Mouse (Mus musculus) spleen, postnatal 0 days (tissue): ENCODE data around the gene Lmntd2. TPM values are rescaled to one million over a fixed set of nuclear protein-coding genes. Genes with fewer than 3 reads are reported as not detected.

Experiments used
- microRNA counts: library from miRNA; unstranded; fragments of <30 nt; microRNA quantifications from one replicate; lab custom pipeline; 2015
- polyA plus RNA-seq: library from polyadenylated mRNA; unstranded; fragments of >200 nt; fragmentation: Nextera tagmentation; extraction: Ambion mirVana; gene quantifications from 2 replicates; pipeline ENCODE4 v1.2.1, GENCODE M21; 2015

The Lmntd2 gene
- polyA plus RNA-seq: 0.22 and 0.33 TPM in 2 replicates

GRCm38 (mm10) chr7:141213605-141214235, at the start of gene Lmntd2:
Gene Lmntd2, minus strand, starts transcription at chr7:141214080.

DNA sequence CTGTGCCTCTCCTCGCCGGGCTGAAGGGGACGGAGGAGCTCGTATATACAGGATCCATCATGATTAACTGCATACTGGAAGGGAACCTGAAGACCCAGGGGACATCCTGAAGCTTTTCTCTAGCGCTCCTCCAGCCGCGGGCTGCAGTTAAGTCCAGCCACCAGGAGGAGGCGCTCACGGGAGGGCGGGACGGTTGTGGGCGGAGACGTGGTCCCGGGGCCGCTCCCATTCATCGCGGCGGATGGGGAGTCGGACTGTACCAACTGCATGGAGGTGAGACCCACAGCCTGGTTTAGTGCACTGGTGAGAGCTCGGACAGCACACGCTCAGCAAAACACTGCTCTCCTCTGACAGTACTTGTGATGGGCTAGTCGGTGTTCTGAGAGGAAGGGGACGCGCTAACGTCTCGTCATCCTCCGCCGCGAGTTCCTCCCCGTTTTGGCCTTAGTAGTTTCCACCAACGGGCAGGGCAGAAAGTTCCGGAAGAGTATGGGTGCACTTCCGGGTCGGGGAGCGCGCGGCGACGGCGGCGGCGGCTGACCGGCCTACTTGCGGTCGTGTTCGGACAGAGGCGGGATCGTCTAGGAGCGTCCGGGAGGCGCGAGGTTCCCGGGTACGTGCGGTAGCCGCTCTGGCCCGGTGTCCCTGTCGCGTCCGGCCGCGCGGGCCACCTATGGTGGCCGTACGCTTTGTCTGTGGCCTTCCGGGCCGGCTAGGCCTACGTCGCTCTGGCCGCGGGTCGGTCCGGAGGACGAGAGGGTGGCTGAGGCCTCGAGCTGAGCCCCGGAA, 14.6 kb upstream of the Lmntd2 start, which contains the start of gene Phrf1:
Gene Phrf1 (plus strand): TSS at position 506 of the 789 bp plus-strand sequence.

GRCm38 (mm10) chr7:141215101-141215879, 1.4 kb upstream of the Lmntd2 start, which contains the start of gene Rassf7:
Gene Rassf7, plus strand, starts transcription at chr7:141215860.

DNA sequence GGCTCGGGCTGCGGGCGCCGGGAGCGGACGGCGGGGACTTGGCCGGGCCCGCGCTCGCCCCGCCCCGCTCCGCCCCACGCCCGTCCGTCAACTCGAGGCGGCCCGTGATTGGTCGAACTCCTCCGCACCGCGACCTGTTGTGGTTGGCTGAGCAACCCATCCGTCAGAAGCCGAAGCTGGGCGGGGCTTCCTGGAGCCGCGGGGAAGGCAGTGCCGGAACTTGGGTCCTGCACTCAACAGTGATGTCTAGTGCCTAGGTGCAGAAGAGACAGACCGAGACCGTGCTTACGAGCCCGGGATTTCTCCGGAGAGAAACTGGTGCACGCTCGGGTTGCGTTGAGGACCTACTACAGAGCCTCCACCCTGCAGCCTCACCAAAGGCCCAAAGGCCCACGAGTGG, 19.9 kb downstream of the Lmntd2 start, which contains the start of the genes Hras and Lrrc56:
Gene Hras (minus strand): TSS at position 58 of the 400 bp plus-strand sequence.
Gene Lrrc56 (plus strand): TSS at position 210 of the 400 bp plus-strand sequence.

GRCm38 (mm10) chr7:141172116-141173006, 41.5 kb downstream of the Lmntd2 start, which contains the start of gene Rnh1:
Gene Rnh1, minus strand, starts transcription at chr7:141172857.

MicroRNAs within 50 kb of the gene (microRNA counts, 519-probe panel; counts per million panel counts)
- microRNA mmu-miR-210 (lab: Ali Mortazavi, UCI): 6,251 counts per million, percentile 53 among the panel's probes with 10 or more counts

Other genes with a start within 250 kb of the Lmntd2 start
- 143 and 182 TPM in 2 replicates for gene Ifitm1, start 246.9 kb downstream of the Lmntd2 start, polyA plus RNA-seq
- 384 and 520 TPM in 2 replicates for gene Ifitm3, start 203.3 kb downstream of the Lmntd2 start, polyA plus RNA-seq
- gene Ifitm6, start 196.2 kb downstream of the Lmntd2 start, polyA plus RNA-seq: 94.2 and 145 TPM in 2 replicates
- not detected in 2 replicates for gene Gm17387, start 184.9 kb downstream of the Lmntd2 start, polyA plus RNA-seq
- gene B4galnt4, start 153.0 kb downstream of the Lmntd2 start, polyA plus RNA-seq: 0.29 and 0.49 TPM in 2 replicates
- 2.2 and 3.6 TPM in 2 replicates for gene Pkp3, start 135.9 kb downstream of the Lmntd2 start, polyA plus RNA-seq
- 8.6 and 9.9 TPM in 2 replicates for gene Sigirr, start 113.5 kb downstream of the Lmntd2 start, polyA plus RNA-seq
- gene Ano9, start 96.3 kb downstream of the Lmntd2 start, polyA plus RNA-seq: 0.29 and 0.60 TPM in 2 replicates
- gene Ptdss2, start 91.7 kb downstream of the Lmntd2 start, polyA plus RNA-seq: 137 and 167 TPM in 2 replicates
- 61.3 and 72.7 TPM in 2 replicates for gene Rnh1, start 41.2 kb downstream of the Lmntd2 start, polyA plus RNA-seq
- 62.2 and 63.7 TPM in 2 replicates for gene Hras, start 20.1 kb downstream of the Lmntd2 start, polyA plus RNA-seq
- gene Lrrc56, start 19.9 kb downstream of the Lmntd2 start, polyA plus RNA-seq: 4.3 and 4.7 TPM in 2 replicates
- gene Rassf7, start 1.8 kb upstream of the Lmntd2 start, polyA plus RNA-seq: 9.9 and 12.2 TPM in 2 replicates
- 32.7 and 37.2 TPM in 2 replicates for gene Phrf1, start 14.7 kb upstream of the Lmntd2 start, polyA plus RNA-seq
- gene Irf7, start 52.4 kb upstream of the Lmntd2 start, polyA plus RNA-seq: 32.5 and 46.0 TPM in 2 replicates
- 0.07 and 0.11 TPM in 2 replicates for gene Cdhr5, start 62.7 kb upstream of the Lmntd2 start, polyA plus RNA-seq
- 10.2 and 15.9 TPM in 2 replicates for gene Sct, start 65.1 kb upstream of the Lmntd2 start, polyA plus RNA-seq
- gene Drd4, start 77.9 kb upstream of the Lmntd2 start, polyA plus RNA-seq: 0.10 and 0.55 TPM in 2 replicates
- 26.7 and 31.4 TPM in 2 replicates for gene Deaf1, start 113.6 kb upstream of the Lmntd2 start, polyA plus RNA-seq
- gene Tmem80, start 113.7 kb upstream of the Lmntd2 start, polyA plus RNA-seq: 25.3 and 26.4 TPM in 2 replicates
- 1.6 and 2.0 TPM in 2 replicates for gene Eps8l2, start 124.8 kb upstream of the Lmntd2 start, polyA plus RNA-seq
- 532 and 557 TPM in 2 replicates for gene Taldo1, start 178.1 kb upstream of the Lmntd2 start, polyA plus RNA-seq
- gene Gatd1, start 200.1 kb upstream of the Lmntd2 start, polyA plus RNA-seq: 27.9 and 38.0 TPM in 2 replicates
- gene Cend1, start 215.4 kb upstream of the Lmntd2 start, polyA plus RNA-seq: 0.17 TPM in 1 of 2 replicates, not detected in the other
- 9.6 and 12.0 TPM in 2 replicates for gene Slc25a22, start 223.8 kb upstream of the Lmntd2 start, polyA plus RNA-seq
- gene Pidd1, start 229.9 kb upstream of the Lmntd2 start, polyA plus RNA-seq: 11.9 and 14.1 TPM in 2 replicates
- 1,725 and 1,765 TPM in 2 replicates for gene Rplp2, start 233.3 kb upstream of the Lmntd2 start, polyA plus RNA-seq
- gene Pnpla2, start 241.1 kb upstream of the Lmntd2 start, polyA plus RNA-seq: 23.6 and 27.5 TPM in 2 replicates
- 12.7 and 15.8 TPM in 2 replicates for gene Cracr2b, start 247.0 kb upstream of the Lmntd2 start, polyA plus RNA-seq